Mouse (Mus musculus): ENCODE measurements around the gene Frem1.

DNA sequence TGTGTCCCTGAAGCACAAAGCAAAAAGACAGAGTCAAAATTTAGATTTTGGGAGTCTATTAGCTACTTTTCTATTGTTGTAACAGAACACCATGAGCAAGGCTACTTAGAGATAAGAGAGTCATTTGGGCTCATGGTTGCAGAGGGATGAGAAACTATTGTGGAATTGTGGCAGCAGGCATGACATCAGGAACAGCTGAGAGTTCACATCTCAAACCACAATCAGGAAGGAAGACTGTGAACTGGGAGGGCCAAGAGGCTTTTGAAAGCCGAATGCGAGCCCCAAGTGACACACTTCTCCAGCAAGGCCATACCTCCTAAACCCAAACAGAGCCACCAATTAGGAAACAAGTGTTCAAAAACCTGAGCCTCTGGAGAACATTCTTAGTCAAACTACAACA is 9.4 kb upstream of the Frem1 start:
- no peak for TF ChIP-seq POLR2A (IDR thresholded peaks at IDR 0.05; ENCODE audit: extremely low read depth, insufficient read depth, low read length)
- TF ChIP-seq CTCF (IDR thresholded peaks at IDR 0.05; ENCODE audit: extremely low read depth, insufficient read depth, low read length), result no peak
